Mouse (Mus musculus): ENCODE results near the gene Angptl3.

Gene Angptl3

DNA sequence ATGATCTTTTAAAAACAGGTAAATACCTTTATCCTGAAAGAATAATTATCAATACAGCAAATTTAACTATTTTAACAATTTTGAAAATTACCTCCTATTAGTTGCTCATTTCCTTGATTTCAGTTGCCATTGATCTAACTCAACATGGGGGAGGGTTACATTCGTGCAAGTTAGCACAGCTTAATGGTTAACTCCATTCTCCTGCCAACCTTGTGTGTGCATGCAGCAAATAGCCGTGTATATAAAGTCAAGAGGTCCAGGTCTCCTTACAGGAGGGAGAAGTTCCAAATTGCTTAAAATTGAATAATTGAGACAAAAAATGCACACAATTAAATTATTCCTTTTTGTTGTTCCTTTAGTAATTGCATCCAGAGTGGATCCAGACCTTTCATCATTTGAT, at the start of gene Angptl3:
Gene Angptl3, plus strand, starts transcription at position 269 of the 400 bp plus-strand sequence.
- no peak for DNase-seq

DNA sequence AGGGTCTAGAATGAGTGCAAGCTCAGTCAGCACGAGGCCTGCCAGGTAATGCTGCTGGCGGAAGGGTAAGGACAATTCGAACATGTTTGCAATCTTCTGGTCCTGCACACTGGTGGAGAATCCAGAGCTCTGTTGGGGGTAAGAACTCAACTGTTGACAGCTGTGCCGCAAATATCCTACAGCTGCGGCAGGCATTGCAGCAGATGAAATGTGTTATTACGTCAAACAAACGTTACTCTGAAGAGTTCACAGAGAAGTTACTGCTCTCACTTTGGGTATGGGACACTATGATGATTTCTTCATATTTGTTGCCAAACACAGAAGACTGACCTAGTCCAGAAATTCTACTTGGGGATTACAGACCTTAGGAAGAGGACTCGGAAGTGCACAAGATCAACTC, 46.1 kb upstream of the Angptl3 start:
- no peak for DNase-seq

DNA sequence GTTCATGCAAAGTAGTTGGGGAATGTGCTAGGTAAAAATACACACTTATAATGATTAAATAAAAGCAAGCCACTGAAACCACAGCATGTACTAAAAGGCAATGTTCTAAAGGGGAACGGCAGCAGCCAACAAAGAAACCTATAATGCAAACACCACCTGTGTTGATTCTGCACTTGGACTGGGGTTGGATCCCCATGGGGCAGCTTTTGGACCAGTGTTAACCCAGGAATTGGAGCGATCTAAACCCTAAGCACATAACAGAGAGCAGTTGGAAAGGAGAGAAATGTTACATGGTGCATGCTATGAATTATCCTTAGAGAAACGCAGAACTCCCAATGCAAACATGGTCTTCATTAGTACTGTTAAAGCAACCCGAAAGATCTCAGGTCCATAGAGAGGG, 37.3 kb upstream of the Angptl3 start:
- no peak for DNase-seq

DNA sequence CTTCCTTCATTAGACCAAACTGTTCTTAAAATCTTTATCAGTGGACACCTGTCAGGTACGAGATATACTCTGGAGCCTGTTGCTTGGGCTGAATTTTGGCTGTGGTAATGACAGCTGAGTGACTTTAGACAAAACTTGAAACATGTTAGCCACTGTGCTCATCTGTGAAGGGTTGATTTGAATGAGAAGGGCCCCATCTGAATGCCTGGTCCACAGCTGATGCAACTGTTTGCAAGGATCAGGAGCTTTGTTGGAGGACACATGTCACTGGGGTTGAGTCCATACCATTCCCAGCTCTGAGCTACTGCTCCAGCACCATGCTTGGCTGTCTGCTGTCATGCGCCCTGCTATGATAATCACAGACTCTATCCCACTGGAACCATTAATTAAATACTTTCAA, 25.2 kb upstream of the Angptl3 start:
- DNase-seq, result no peak

DNA sequence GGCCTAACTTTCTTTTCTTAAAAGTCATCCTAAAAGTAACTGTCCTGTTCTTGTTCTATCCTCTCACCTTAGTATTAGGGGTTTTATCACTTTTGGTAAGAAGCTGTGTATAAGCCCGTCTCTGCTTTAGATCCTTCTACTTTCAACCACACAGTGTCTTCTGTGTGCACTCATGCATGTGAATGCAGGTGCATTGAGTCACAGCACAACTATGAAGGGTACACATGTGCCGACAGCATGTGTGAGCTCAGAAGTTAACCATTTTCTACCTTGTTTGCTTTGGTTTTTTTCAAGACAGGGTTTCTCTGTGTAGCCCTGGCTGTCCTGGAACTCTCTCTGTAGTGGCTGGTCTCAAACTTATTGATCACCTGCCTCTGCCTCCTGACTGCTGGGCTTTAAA, 24.4 kb upstream of the Angptl3 start:
- DNase-seq, result no peak

DNA sequence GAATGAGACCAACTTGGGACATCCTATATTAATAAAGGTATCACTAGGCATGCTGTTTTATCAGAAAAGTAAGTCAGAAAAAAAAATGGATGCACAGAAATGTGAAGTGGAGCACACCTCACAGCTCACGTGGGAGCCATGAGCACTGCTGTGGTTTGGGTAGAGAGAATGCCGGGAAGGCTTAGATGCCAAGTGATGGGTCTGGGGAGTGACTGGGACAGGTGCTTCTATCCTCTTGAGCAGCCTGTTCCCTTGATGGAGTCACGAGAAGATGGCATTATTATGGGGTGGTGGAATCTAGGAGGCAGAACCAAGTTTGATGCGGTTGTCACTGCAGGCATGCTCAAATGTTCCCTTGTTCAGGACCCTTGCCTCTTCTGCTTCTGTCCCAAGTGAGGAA, 19.7 kb upstream of the Angptl3 start:
- no peak for DNase-seq

DNA sequence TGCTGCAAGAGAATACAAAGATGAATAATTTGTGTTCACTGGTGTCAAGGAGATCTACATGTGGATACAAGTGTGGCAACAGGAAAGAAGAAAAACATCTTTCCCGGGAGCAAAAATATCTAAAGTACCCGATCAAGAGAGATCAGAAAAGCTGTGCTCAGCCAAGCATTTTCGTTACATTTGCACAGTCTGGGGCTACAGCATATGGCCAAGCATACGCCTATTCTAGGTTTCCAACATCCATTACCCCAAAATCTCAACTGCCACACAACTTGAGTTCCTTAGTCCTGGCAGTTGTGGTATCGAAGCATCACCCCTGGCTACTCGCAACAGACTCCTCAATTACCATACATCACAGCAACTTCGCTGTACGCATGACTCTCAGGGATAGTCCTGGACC, 8.5 kb upstream of the Angptl3 start:
- DNase-seq, result no peak

DNA sequence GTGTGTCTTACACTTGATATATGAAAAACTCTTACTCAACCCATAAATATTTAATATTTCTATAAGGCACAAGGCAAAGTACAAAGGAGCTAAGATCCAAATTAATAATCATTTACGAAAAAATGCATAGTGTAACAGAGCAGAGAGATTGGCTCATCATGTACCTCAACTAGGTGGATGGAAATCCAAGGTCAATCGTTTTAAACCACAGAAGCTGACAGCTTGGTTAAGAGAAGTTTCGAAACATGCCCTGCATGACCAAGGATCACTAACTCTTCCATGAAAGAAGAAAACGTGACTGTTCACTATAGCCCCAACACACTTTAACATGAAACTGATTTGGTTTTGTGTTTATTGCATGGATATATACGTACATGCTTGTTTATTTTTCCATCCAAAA, 2.4 kb upstream of the Angptl3 start:
- no peak for DNase-seq

DNA sequence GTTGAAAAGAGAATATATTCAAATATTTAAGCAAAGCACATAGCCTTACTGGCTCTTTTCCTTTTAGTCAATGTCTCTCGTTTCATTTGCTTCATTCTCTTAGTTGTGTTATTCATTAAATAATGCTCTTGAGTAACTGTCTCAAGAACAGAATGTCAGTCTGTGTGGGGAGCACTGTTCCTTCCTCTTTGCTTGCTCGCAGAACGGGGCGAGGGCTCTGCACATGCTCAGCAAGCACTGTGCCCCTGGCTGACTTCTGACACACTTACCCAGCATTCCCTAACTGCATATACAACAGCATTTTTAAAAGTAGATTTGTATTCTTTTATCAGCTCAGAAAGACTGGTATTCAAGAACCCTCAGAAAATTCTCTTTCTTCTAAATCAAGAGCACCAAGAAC, 2.2 kb downstream of the Angptl3 start:
- no peak for DNase-seq

DNA sequence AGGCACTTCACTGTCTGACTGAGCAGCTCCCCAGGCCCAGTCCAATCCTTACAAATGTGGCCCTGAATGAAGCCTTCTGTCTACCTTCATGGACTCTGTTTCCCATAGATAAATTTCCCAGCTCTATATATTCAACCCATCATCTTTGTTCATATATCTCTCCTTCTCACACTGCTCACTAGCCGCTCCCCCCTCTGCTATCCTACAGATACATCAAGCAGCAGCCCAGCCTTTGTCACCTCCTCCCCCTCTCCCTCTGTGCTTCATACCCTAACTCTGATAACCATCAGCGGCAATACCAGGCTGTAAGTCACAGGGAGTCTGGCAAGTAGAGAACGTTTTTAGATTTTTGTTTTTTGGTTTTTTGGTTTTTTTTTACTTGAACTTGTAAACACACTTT, 14.1 kb downstream of the Angptl3 start:
- DNase-seq, result no peak

DNA sequence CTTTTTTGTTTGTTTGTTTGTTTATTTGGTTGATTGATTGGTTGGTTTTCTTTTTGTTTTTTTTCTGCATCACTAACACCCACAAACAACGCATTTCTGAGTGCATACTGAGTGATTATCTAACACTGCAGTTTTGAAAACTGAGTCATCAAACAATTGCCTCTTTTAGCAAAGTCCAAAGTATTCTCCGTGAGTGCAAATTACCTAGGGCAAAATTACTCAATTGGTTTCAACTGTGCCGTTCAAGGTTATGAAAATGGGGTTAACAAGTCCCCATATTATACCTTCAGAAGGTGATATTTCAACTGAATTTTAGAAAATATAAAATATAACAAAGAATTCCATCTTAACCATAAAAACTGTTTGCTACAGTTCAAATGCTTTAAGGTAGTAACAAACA, 15.7 kb downstream of the Angptl3 start:
- DNase-seq, result no peak

DNA sequence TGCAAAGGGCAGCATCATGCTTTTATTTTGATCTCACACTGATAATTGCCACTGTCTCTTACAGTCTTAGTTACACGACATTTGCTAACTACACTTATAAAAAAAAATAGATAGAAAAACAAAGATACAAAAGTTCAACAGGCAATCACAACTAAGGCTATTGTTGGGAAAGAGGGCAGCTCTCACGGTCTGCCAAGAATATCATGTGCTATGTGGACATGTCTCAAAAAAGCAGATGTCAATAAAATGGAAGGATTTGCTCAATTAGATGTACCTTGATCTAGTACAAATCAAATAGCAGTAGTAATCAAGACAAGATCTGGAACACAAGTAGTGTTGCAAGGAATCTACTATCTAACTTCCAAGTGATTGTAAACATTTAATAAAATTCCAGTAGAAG, 17.8 kb downstream of the Angptl3 start:
- no peak for DNase-seq

DNA sequence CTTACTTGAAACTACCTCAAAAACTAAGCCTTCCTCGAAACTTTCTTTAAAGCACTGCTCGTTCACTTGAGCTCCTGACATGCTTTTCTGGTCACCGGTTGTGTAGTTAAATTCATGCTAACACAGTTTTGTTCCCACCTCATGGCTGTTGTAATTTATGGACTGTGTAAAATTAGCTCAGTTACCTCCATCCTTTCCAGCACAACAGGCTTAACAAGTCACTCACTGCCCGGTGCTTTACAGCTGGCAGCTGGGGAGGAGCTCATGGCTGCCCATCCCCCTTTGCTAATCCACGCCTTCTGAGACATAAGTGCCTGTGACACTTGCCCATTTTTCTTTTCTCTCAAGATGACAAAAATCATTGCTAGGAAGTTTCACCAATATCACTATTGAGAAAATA, 33.8 kb downstream of the Angptl3 start:
- DNase-seq, result no peak

DNA sequence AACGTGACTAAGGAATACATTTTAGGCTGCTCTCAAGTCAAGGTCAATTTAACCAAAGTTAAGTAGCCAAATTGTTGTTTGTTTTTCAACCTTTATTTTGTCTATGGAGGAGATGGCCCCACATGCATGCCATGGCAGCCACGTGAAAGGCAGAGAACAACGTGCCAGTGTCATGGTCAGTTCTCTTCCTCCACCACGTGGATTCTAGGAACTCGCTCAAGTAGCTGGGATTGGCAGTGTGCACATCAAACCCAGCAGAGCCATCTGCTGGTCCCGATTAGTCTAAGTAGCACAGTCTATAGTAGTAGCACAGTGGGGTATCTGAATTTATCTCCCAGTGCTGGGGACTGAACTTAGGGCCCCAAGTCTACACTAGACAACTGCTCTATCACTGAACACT, 38.1 kb downstream of the Angptl3 start:
- DNase-seq, result no peak

DNA sequence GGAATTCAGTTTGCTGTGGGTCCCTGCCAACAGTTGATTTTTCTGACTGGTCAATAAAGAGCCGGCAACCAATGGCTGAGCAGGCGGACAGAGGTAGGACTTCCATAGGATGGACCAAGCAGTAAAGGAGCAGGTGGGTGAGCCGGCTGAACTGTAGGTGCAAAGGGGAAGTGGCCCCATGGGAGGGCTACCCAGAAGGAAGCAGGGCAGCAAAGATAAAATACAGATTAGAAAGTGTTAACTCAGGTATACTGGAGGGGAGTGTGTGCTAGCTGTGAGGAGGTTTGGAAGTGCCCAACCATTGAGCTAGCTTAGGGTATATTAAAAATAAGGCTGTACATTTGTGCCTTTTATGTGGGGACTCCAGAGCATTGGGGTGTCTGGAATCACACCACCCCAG, 47.3 kb downstream of the Angptl3 start:
- no peak for DNase-seq

DNA sequence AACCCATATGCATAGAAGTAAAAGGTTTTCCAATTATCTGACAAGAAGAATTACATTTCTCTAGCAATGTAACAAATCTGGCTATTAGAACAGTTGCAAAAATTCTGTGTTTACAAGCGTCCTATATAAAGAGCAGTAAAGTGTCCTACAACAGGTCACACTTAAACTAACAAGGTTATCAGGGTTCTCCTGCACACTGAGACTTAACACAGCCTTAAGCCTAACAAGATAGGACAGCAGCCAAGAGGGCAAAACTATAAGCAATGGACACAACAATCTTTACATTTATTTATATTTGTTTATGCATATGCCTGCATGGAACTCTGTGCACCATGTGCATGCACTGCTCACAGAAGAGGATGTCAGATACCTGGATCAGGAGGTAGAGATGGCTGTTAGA, 50.4 kb downstream of the Angptl3 start:
- no peak for DNase-seq

DNA sequence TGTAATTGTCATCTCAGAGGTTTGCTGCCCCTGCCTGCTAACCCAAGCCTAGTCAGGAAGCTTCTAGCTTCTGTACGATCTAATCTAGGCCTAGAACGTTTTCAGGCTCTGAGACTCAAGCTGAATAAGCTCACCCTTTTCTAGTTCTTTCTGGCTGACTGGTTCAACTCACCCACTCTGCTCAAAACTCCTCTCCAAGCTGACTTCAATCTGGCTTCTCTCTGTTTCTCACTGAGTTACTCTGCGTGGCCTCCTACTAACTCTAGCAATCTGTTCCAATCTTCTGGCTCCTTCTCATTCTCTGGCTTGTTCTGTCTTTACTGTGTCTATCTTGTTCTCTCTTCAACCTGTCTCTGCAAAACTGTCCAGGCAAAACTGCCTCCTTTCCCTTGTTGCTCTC, 53.1 kb downstream of the Angptl3 start:
- DNase-seq, result no peak

DNA sequence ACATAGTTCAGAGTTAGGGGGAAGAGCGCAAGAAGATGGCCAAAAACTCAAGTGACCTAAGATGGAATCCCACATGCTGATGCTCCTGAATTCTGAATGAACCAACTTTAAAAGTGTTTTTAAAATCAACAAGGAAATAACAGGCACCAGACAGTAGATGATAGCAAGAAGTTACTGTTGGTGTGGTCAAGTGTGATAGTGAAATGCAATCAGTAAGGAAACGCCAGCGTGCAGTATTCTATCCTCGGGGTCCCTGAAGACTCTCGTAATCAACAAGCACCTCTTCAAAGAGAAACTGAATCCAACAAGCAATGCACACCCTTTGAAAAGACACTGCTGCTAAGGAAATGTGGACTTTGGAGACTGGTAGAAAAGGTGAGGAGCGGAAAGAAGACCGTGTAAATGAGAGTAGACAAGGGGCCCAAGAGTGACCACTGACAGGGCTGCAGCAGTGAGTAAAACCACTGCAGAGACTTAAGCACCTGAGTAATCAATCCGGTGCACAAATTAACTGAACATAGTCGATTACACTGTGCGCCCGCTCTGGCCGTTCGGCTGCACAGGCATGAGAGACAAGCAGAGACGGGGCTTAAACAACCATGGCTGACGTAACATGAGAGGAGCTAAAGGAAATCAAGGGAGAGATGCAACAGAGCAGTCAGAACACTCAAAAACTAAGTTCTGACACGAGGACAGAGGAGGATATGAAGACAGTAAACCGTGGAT, 57.2 kb downstream of the Angptl3 start:
- no peak for DNase-seq

DNA sequence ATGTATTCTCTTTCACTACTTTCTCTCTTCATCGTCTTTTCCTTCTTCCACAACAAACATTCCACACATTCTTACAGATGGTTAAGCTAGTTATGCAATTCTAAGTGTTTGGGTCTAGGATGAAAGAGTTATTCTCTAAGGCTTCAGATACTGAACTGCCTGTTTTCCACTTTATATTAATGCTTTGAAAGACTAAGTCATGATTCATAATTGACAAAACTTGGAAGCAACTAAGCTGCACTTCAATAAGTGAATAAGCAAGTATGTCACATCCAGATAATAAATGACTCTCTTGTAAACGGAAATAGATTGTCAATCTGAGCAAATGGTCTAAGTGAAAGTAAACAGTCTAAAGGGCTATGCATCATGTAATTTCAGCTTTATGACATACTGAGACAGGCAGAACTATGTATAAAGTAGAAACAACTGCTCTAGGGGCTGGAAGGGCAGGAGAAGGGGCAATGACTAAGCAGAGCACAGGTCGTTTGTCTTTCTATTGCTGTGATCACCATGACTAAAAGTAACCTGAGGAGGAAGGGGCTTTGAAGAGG, 60.5 kb downstream of the Angptl3 start:
- no peak for DNase-seq

DNA sequence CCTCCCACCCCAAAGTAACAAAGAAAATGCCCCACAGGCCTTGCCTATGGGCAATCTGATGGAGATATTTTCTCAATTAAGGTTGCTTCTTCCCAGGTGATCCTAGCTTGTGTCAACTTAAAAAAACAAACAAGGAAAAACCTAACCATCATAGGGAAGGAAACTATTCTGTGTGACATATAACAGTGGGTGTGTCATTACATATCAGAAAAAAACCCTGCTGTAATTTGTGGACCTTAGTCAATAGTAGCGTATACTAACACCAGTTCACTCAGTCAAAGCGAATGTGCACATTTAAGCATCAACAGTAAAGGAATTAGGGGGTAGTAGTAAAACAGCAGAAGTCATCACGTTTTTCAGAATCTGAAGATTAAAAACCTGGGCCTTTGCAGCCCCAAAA, 61.0 kb downstream of the Angptl3 start:
- DNase-seq, result no peak
